Mouse (Mus musculus) c-Kit-positive CD71-negative TER-119-negative erythroid progenitor cells, embryonic 14.5 days (primary cell): ENCODE results near the gene Mapk8ip1.

Experiments
- DNase-seq: peaks from one replicate; pipeline ENCODE4 v3.0.0-alpha.2; 2013; ENCODE audit warnings: low read depth

The Mapk8ip1 gene

GRCm38 (mm10) chr2:92401091-92401561 is at the start of gene Mapk8ip1:
Gene Mapk8ip1 (minus strand): TSS chr2:92401263.
- no peak for DNase-seq

GRCm38 (mm10) chr2:92447121-92447740 is 46.2 kb upstream of the Mapk8ip1 start:
- DNase-seq, result no peak

- DNase-seq, result no peak
Observed at GRCm38 (mm10) chr2:92446656-92447055, 45.6 kb upstream of the Mapk8ip1 start.

GRCm38 (mm10) chr2:92445890-92446289 is 44.8 kb upstream of the Mapk8ip1 start:
- no peak for DNase-seq

GRCm38 (mm10) chr2:92444376-92444775 is 43.3 kb upstream of the Mapk8ip1 start:
- DNase-seq, result no peak

- DNase-seq, result no peak
Observed at GRCm38 (mm10) chr2:92443313-92443712, 42.2 kb upstream of the Mapk8ip1 start.

GRCm38 (mm10) chr2:92442419-92443001 is 41.4 kb upstream of the Mapk8ip1 start:
- DNase-seq, result no peak

- DNase-seq, result no peak
Observed at GRCm38 (mm10) chr2:92440432-92440831, 39.4 kb upstream of the Mapk8ip1 start.

- DNase-seq, result no peak
Observed at GRCm38 (mm10) chr2:92438567-92438966, 37.5 kb upstream of the Mapk8ip1 start.

- DNase-seq, result peak; percentile 84
Observed at GRCm38 (mm10) chr2:92437875-92438274, 36.8 kb upstream of the Mapk8ip1 start.

GRCm38 (mm10) chr2:92437366-92437765 is 36.3 kb upstream of the Mapk8ip1 start:
- DNase-seq, result no peak

- DNase-seq, result no peak
Observed at GRCm38 (mm10) chr2:92435023-92435422, 34.0 kb upstream of the Mapk8ip1 start.

GRCm38 (mm10) chr2:92434375-92434745 is 33.3 kb upstream of the Mapk8ip1 start:
- DNase-seq, result no peak

- DNase-seq, result peak; percentile 99
Observed at GRCm38 (mm10) chr2:92433578-92434374, 32.7 kb upstream of the Mapk8ip1 start, which contains the start of gene Cry2. Gene Cry2 (minus strand): TSS chr2:92434043.

GRCm38 (mm10) chr2:92432299-92433295 is 31.5 kb upstream of the Mapk8ip1 start:
- no peak for DNase-seq

GRCm38 (mm10) chr2:92431611-92432179 is 30.6 kb upstream of the Mapk8ip1 start:
- DNase-seq, result no peak

GRCm38 (mm10) chr2:92430723-92431541 is 29.9 kb upstream of the Mapk8ip1 start:
- peak; percentile 31 for DNase-seq

- DNase-seq, result no peak
Observed at GRCm38 (mm10) chr2:92430089-92430488, 29.0 kb upstream of the Mapk8ip1 start.

GRCm38 (mm10) chr2:92427882-92428281 is 26.8 kb upstream of the Mapk8ip1 start:
- DNase-seq, result no peak

- DNase-seq, result no peak
Observed at GRCm38 (mm10) chr2:92426426-92426825, 25.4 kb upstream of the Mapk8ip1 start.
